Mouse (Mus musculus) heart, embryonic 14.5 days (tissue): ENCODE data around the gene Cdk18. TPM values are rescaled to one million over a fixed set of nuclear protein-coding genes. Genes with fewer than 3 reads are reported as not detected.

Experiments
- ATAC-seq: fragments of 200-750 bp; cut with Nextera tagmentation; 2 replicates; pipeline ENCODE4 v1.8.0; 2017; ENCODE audit warnings: low read depth, moderate TSS enrichment; ENCODE audit not compliant: insufficient number of reproducible peaks, insufficient read depth, low FRiP score
- H3K27ac ChIP-seq, 2 experiments: fragments of 200-500 bp in 1 of 2; fragments of 300-500 bp in 1 of 2; sonication (generic) in 1 of 2; replicated peaks in 1 of 2; 2 replicates each; pipeline ENCODE4 v1.5.1; 2012 to 2014; ENCODE audit warnings: low read depth in 2 of 2, low read length in 2 of 2, control low read depth in 1 of 2, mild to moderate bottlenecking in 1 of 2, mixed read lengths in 1 of 2; ENCODE audit not compliant: control insufficient read depth in 1 of 2, insufficient read depth in 1 of 2
- H3K27me3 ChIP-seq: fragments of 300-500 bp; sonication (generic); 2 replicates; pipeline ENCODE4 v1.6.1; 2014; ENCODE audit warnings: mild to moderate bottlenecking, low read length, control low read depth; ENCODE audit not compliant: control insufficient read depth, insufficient read depth
- H3K36me3 ChIP-seq: fragments of 300-500 bp; sonication (generic); 2 replicates; pipeline ENCODE4 v1.6.1; 2014; ENCODE audit warnings: mild to moderate bottlenecking, control low read depth, low read length, mixed read lengths; ENCODE audit not compliant: control insufficient read depth, insufficient read depth
- H3K4me1 ChIP-seq, 2 experiments: fragments of 200-500 bp in 1 of 2; fragments of 300-500 bp in 1 of 2; sonication (generic) in 1 of 2; 2 replicates each; pipeline ENCODE4 v1.6.1; 2012 to 2014; ENCODE audit warnings: low read length in 2 of 2, control low read depth in 1 of 2, mixed read lengths in 1 of 2; ENCODE audit not compliant: control insufficient read depth in 2 of 2, insufficient read depth in 2 of 2
- H3K4me2 ChIP-seq: fragments of 300-500 bp; sonication (generic); 2 replicates; pipeline ENCODE4 v1.6.1; 2014; ENCODE audit warnings: mild to moderate bottlenecking, low read length
- H3K4me3 ChIP-seq, 2 experiments: fragments of 200-500 bp in 1 of 2; fragments of 300-500 bp in 1 of 2; sonication (generic) in 1 of 2; 2 replicates each; pipeline ENCODE4 v1.5.1; 2012 to 2014; ENCODE audit warnings: low read length in 2 of 2, mild to moderate bottlenecking in 2 of 2, control low read depth in 1 of 2, low read depth in 1 of 2, moderate library complexity in 1 of 2; ENCODE audit not compliant: control insufficient read depth in 1 of 2, insufficient read depth in 1 of 2
- H3K9ac ChIP-seq: fragments of 300-500 bp; sonication (generic); 2 replicates; pipeline ENCODE4 v1.6.1; 2014; ENCODE audit warnings: mild to moderate bottlenecking, low read length
- H3K9me3 ChIP-seq: fragments of 300-500 bp; sonication (generic); 2 replicates; pipeline ENCODE4 v1.6.1; 2016; ENCODE audit warnings: low read length, control low read depth; ENCODE audit not compliant: control insufficient read depth
- WGBS: fragments of 180-500 bp; shearing (Covaris S2); extraction: QIAGEN DNeasy Blood & Tissue Kit; methylation state at CpG from one replicate; pipeline ENCODE4 v1.1.7; 2014; 5-methylcytosine and 5-hydroxymethylcytosine counted together
- polyA plus RNA-seq: library from polyadenylated mRNA; unstranded; fragments of >200 nt; fragmentation: Nextera tagmentation; extraction: Ambion mirVana; gene quantifications from 2 replicates; pipeline ENCODE4 v1.2.1, GENCODE M21; 2014

The Cdk18 gene
- polyA plus RNA-seq, 1 experiment from 2014 or later = 2.9 TPM

- Histone ChIP-seq H3K9me3 (no peaks in the 10 kb centered on the region), H3K27me3 (no peaks in the 10 kb centered on the region; the same call in 1 of the 2 replicates), H3K4me2 (no peak overlapping the region), H3K27ac (no peak overlapping the region), H3K4me3 (no peak overlapping the region), H3K9ac (no peak overlapping the region), H3K36me3 (no peaks in the 10 kb centered on the region; the same call in 1 of the 2 replicates), H3K4me1 (peaks cover 3 to 5% of the 10 kb centered on the region in 2 experiments; a peak in 1 of 4 replicates)
- ATAC-seq = no peak
- WGBS = 81% methylated on average over 8 of the region's 8 CpGs
Measured at GRCm38 (mm10) chr1:132112426-132112825, 27.1 kb downstream of the Cdk18 start.

DNA sequence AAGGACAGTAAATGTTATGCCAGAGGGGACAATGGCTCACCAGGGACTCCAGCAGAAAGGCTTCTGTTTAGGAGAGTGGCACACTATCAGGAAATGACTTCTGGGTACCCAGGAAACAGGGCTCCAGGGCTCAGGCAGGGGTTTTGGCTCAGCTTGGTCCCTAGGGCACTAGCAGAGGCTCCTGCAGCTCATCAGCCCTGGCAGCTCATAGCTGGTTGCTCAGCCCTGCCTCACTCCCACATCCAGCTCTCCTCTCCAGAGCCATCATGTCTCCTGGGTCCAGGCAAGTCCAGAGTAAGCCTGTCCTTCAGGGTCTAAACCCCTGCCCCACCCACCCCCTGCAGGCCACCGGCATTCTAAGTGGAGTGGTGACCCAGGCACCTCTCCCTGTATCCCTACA lies 28.1 kb downstream of the Cdk18 start:
- H3K36me3 ChIP-seq = no peaks in the 10 kb centered on the region; the same call in 1 of the 2 replicates
- 40% methylated on average over 1 of the region's 1 CpGs for WGBS
- no peak for ATAC-seq

DNA sequence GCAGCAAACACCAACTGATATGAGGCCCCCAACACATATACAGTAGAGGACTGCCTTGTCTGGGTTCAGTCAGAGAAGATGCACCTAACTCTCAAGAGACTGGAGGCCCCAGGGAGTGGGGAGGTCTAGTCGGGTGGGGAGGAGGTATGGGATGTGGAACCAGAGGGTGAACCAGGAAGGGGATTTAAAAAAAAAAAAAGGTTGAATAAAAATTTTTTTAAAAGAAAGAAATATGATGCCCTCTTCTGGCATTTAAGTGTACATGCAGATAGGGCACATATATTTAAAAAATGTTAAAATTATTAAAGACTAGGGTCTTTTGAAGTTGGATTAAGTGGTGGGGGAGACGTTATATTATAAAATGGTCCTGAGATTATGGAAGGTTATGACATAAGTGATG lies 30.1 kb downstream of the Cdk18 start:
- no peak for ATAC-seq
- H3K9me3 ChIP-seq = no peaks in the 10 kb centered on the region
- WGBS = 65% methylated on average over 2 of the region's 2 CpGs
- no peak overlapping the region for H3K9ac ChIP-seq
- no peak overlapping the region for H3K27ac ChIP-seq
- no peaks in the 10 kb centered on the region for H3K36me3 ChIP-seq
- peaks cover 3 to 5% of the 10 kb centered on the region in 2 experiments; a peak in 1 of 4 replicates for H3K4me1 ChIP-seq
- no peak overlapping the region for H3K4me3 ChIP-seq
- no peaks in the 10 kb centered on the region; the same call in 1 of the 2 replicates for H3K27me3 ChIP-seq
- no peak overlapping the region for H3K4me2 ChIP-seq

More for the DNA sequence above, 28.1 kb downstream of the Cdk18 start:
- peaks cover 3 to 5% of the 10 kb centered on the region in 2 experiments; a peak in 1 of 4 replicates for H3K4me1 ChIP-seq
- no peak overlapping the region for H3K9ac ChIP-seq
- H3K27ac ChIP-seq = no peak overlapping the region
- H3K27me3 ChIP-seq = no peaks in the 10 kb centered on the region; the same call in 1 of the 2 replicates
- no peaks in the 10 kb centered on the region for H3K9me3 ChIP-seq
- no peak overlapping the region for H3K4me2 ChIP-seq
- H3K4me3 ChIP-seq = no peak overlapping the region

- Histone ChIP-seq H3K27ac (no peak overlapping the region), H3K9ac (no peak overlapping the region), H3K36me3 (no peaks in the 10 kb centered on the region), H3K9me3 (no peaks in the 10 kb centered on the region), H3K4me3 (no peak overlapping the region), H3K4me2 (no peak overlapping the region), H3K4me1 (no peaks in the 10 kb centered on the region), H3K27me3 (no peaks in the 10 kb centered on the region; the same call in 1 of the 2 replicates)
- no peak for ATAC-seq
- 59% methylated on average over 14 of the region's 14 CpGs for WGBS
Measured at GRCm38 (mm10) chr1:132104353-132104752, 35.1 kb downstream of the Cdk18 start.

GRCm38 (mm10) chr1:132101953-132102697 lies 37.4 kb downstream of the Cdk18 start:
- Histone ChIP-seq H3K4me2 (no peak overlapping the region), H3K27me3 (no peaks in the 10 kb centered on the region), H3K4me1 (no peaks in the 10 kb centered on the region), H3K27ac (no peak overlapping the region), H3K36me3 (no peaks in the 10 kb centered on the region), H3K9me3 (no peaks in the 10 kb centered on the region), H3K9ac (no peak overlapping the region), H3K4me3 (no peak overlapping the region)
- no peak for ATAC-seq
- 77% methylated on average over 6 of the region's 6 CpGs for WGBS

GRCm38 (mm10) chr1:132099775-132100174 lies 39.7 kb downstream of the Cdk18 start:
- Histone ChIP-seq H3K9me3 (no peaks in the 10 kb centered on the region), H3K4me3 (no peak overlapping the region), H3K36me3 (no peaks in the 10 kb centered on the region), H3K9ac (no peak overlapping the region), H3K4me1 (peaks cover 9 to 11% of the 10 kb centered on the region in 2 experiments), H3K27ac (no peak overlapping the region), H3K4me2 (no peak overlapping the region), H3K27me3 (no peaks in the 10 kb centered on the region)
- WGBS = 58% methylated on average over 4 of the region's 4 CpGs
- no peak for ATAC-seq

DNA sequence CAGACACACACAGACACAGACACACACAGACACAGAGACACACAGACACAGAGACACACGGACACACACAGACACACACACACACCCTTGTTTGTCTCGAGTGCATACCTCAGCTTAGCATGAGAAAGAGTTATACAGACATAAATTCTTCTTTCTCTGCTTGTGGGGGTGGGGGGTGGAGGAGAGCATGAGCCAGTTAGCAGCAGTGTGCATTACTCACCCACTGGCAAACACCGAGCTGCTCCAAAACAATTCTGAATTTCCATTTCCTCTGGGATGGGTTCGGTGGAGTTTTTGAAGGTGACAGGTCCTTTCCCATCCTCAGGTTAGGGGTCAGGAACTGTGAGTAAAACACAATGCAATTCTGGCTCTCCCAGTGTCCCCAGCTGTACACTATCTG lies 40.5 kb downstream of the Cdk18 start:
- Histone ChIP-seq H3K9me3 (no peaks in the 10 kb centered on the region), H3K27ac (no peak overlapping the region), H3K9ac (no peak overlapping the region), H3K4me3 (no peak overlapping the region), H3K4me2 (no peak overlapping the region), H3K36me3 (no peaks in the 10 kb centered on the region), H3K4me1 (peaks cover 9 to 11% of the 10 kb centered on the region in 2 experiments), H3K27me3 (no peaks in the 10 kb centered on the region)
- WGBS = 63% methylated on average over 4 of the region's 4 CpGs
- ATAC-seq = no peak
